25 mouse cellular contexts compared by ENCODE assay signal in the genomic region with DNA sequence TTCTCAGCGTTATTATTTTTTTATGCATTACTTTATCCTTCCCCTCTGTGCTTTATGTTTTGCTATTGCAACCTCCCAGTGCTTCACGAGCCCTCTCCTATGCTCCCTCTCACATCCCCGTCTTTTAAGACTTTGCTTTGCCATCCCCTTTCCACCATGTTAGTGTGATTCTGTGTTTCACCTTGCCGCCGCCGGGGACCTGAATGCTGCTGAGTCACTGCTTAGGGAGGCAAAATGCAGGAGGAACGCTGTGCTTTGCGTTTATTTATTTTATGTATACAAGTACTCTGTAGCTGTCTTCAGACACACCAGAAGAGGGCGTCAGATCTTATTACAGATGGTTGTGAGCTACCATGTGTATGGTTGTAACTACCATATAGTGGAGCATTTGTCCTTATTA. TPM values are rescaled to one million over a fixed set of nuclear protein-coding genes. Genes with fewer than 3 reads are reported as not detected.
DNase-seq lines count a peak whose midpoint lies in the region; ATAC-seq and TF ChIP-seq lines count a peak whose summit lies in the region.
"Had no signal": no experiment of that assay in that cellular context is flagged by ENCODE, and none has a peak within 500 bp of the region (broad histone marks: within the 10 kb centered on the region; RNA-seq: fewer than 3 reads in every experiment).

No protein-coding gene starts in this region.

- no peak for DNase-seq in ES-E14 (ENCODE audit: low read depth, low spot score)
- peak; percentile 22 for DNase-seq in WW6 (ENCODE audit: low read depth, low spot score)
- DNase-seq in thymus, postnatal 14 days: no peak
- DNase-seq in adrenal gland, adult 2 months: no peak
- DNase-seq: adrenal gland, postnatal 10 days; adrenal gland, postnatal 25 days; cerebellum, adult 11 months; cerebellum, adult 18-20 months; cerebellum, adult 8-10 months; cerebellum, adult 9-11 months; cerebellum, postnatal 14 days; cerebellum, postnatal 36 days; embryo, embryonic 11 days had no signal

- H3K9ac ChIP-seq in ES-Bruce4 (ENCODE audit: low read depth, poor library complexity, severe bottlenecking) (no peak overlapping the region), ES-E14 (ENCODE audit: insufficient read depth, low read depth, low read length, poor library complexity, severe bottlenecking) (no peak overlapping the region)
- no peak overlapping the region for H3K9ac ChIP-seq in liver, embryonic 12.5 days
- H3K9ac ChIP-seq: embryonic facial prominence, embryonic 13.5 days; embryonic facial prominence, embryonic 15.5 days; forebrain, embryonic 12.5 days had no signal

- TF ChIP-seq POLR2A in ES-Bruce4 (IDR thresholded peaks at IDR 0.05; ENCODE audit: insufficient read depth, low read length): no peak

- H3K4me1 ChIP-seq in E14TG2a.4 (replicated peaks; ENCODE audit: low read depth, low read length) (peaks cover 21% of the 10 kb centered on the region), ES-Bruce4 (ENCODE audit: control insufficient read depth, insufficient read depth, low read length) (no peaks in the 10 kb centered on the region), ES-E14 (ENCODE audit: control insufficient read depth in 2 of 2, insufficient read depth in 2 of 2, low read length in 2 of 2, poor library complexity in 1 of 2) (peaks cover 0 to 3% of the 10 kb centered on the region in 2 experiments; a peak in 1 of 4 replicates)
- peaks cover 30% of the 10 kb centered on the region for H3K4me1 ChIP-seq in liver, embryonic 12.5 days
- H3K4me1 ChIP-seq: embryonic facial prominence, embryonic 13.5 days; embryonic facial prominence, embryonic 15.5 days; forebrain, embryonic 10.5 days; forebrain, embryonic 12.5 days had no signal

- H3K4me3 ChIP-seq in E14TG2a.4 (replicated peaks; ENCODE audit: low read length): peak overlapping the region; percentile 26
- H3K4me3 ChIP-seq in ES-Bruce4 (ENCODE audit: low read depth, low read length): peak overlapping the region; percentile 40
- H3K4me3 ChIP-seq in ES-E14 (ENCODE audit: insufficient read depth in 1 of 2, low read depth in 1 of 2, low read length in 2 of 2, poor library complexity in 1 of 2, severe bottlenecking in 1 of 2): no peak overlapping the region
- H3K4me3 ChIP-seq in liver, embryonic 12.5 days: no peak overlapping the region
- H3K4me3 ChIP-seq: embryonic facial prominence, embryonic 13.5 days; embryonic facial prominence, embryonic 15.5 days; erythroblast, embryonic 14.5 days; forebrain, embryonic 10.5 days; forebrain, embryonic 12.5 days had no signal

- H3K9me3 ChIP-seq in E14TG2a.4 (ENCODE audit: low read length): no peaks in the 10 kb centered on the region
- H3K9me3 ChIP-seq in ES-Bruce4 (replicated peaks; ENCODE audit: control insufficient read depth, insufficient read depth, low read length, poor library complexity, severe bottlenecking): no peaks in the 10 kb centered on the region
- no peaks in the 10 kb centered on the region for H3K9me3 ChIP-seq in ES-E14 (ENCODE audit: control insufficient read depth, insufficient read depth, low read depth, low read length)
- H3K9me3 ChIP-seq in liver, embryonic 12.5 days (replicated peaks): no peaks in the 10 kb centered on the region
- H3K9me3 ChIP-seq: embryonic facial prominence, embryonic 13.5 days; embryonic facial prominence, embryonic 15.5 days; forebrain, embryonic 10.5 days; forebrain, embryonic 12.5 days had no signal

- H3K27ac ChIP-seq in ES-Bruce4 (ENCODE audit: insufficient read depth, low read length) (no peak overlapping the region), ES-E14 (ENCODE audit: insufficient read depth, low read depth, low read length, poor library complexity, severe bottlenecking) (no peak overlapping the region)
- H3K27ac ChIP-seq in liver, embryonic 12.5 days: no peak overlapping the region
- H3K27ac ChIP-seq: embryonic facial prominence, embryonic 13.5 days; embryonic facial prominence, embryonic 15.5 days; forebrain, embryonic 10.5 days; forebrain, embryonic 12.5 days had no signal

- TF ChIP-seq EP300 in ES-Bruce4 (IDR thresholded peaks at IDR 0.05; ENCODE audit: insufficient read depth, low read depth, low read length): no peak

- 68% methylated on average over 9 of the region's 9 CpGs for WGBS in liver, embryonic 12.5 days (ENCODE audit: insufficient replicate concordance)

- H3K4me2 ChIP-seq in liver, embryonic 12.5 days: no peak overlapping the region
- H3K4me2 ChIP-seq: embryonic facial prominence, embryonic 13.5 days; embryonic facial prominence, embryonic 15.5 days; forebrain, embryonic 12.5 days had no signal

- in situ Hi-C loops in ES-E14 (cut with MboI; ENCODE audit: low sequenced_read_pairs in 2 of 2, unreplicated experiment in 2 of 2): no loop called here

- ATAC-seq in frontal cortex, adult (ENCODE audit: low TSS enrichment): no peak
- ATAC-seq in liver, embryonic 12.5 days: no peak
- ATAC-seq: activated CD4-positive, CD25-positive, alpha-beta regulatory T cell, adult 4 months; forebrain, embryonic 14.5 days; forebrain, embryonic 16.5 days had no signal

- H3K27me3 ChIP-seq in E14TG2a.4 (ENCODE audit: insufficient read depth, low read length) (no peaks in the 10 kb centered on the region), ES-Bruce4 (ENCODE audit: control insufficient read depth, insufficient read depth, low read length, poor library complexity, severe bottlenecking) (no peaks in the 10 kb centered on the region)
- H3K27me3 ChIP-seq in liver, embryonic 12.5 days (replicated peaks): no peaks in the 10 kb centered on the region
- H3K27me3 ChIP-seq: embryonic facial prominence, embryonic 13.5 days; embryonic facial prominence, embryonic 15.5 days; forebrain, embryonic 12.5 days had no signal

- no peak for TF ChIP-seq CTCF in E14TG2a.4 (conservative IDR thresholded peaks at IDR 0.05; ENCODE audit: low read length)
- no peak for TF ChIP-seq CTCF in ES-Bruce4 (IDR thresholded peaks at IDR 0.05; ENCODE audit: low read depth, low read length)

- H3K36me3 ChIP-seq in E14TG2a.4 (ENCODE audit: insufficient read depth, low read length): no peaks in the 10 kb centered on the region
- no peaks in the 10 kb centered on the region for H3K36me3 ChIP-seq in ES-Bruce4 (ENCODE audit: control insufficient read depth, insufficient read depth, low read length, poor library complexity, severe bottlenecking)
- H3K36me3 ChIP-seq in ES-E14 (ENCODE audit: control insufficient read depth, insufficient read depth, low read length, poor library complexity, severe bottlenecking): no peaks in the 10 kb centered on the region; the same call in 1 of the 2 replicates
- H3K36me3 ChIP-seq in liver, embryonic 12.5 days: peaks cover 11% of the 10 kb centered on the region
- H3K36me3 ChIP-seq: embryonic facial prominence, embryonic 15.5 days; forebrain, embryonic 12.5 days had no signal

TF ChIP-seq in ES-E14, 5 proteins besides CTCF, POLR2A, EP300 and RAD21:
- TF ChIP-seq ZC3H11A (IDR thresholded peaks at IDR 0.05; ENCODE audit: borderline replicate concordance, low read depth, low read length) (no peak), CHD2 (IDR thresholded peaks at IDR 0.05; ENCODE audit: low read depth, low read length) (no peak), MAFK (IDR thresholded peaks at IDR 0.05; ENCODE audit: insufficient read depth, low read depth, low read length) (peak; percentile 89), ZNF384 (IDR thresholded peaks at IDR 0.05; ENCODE audit: low read depth, low read length) (no peak)

RNA-seq across cellular contexts. Expression of a gene that starts 7.1 kb away (rescaled TPM):
- polyA plus RNA-seq in ES-Bruce4 (2011; ENCODE audit: insufficient read depth, insufficient read length, low read depth, missing spikeins): 14.8 and 18.3 TPM in 2 replicates
- 6.0 and 11.6 TPM in 2 replicates for total RNA-seq in ES-E14 (2012; rRNA removed)
- 64.6 and 65.7 TPM in 2 replicates for polyA plus RNA-seq in liver, embryonic 12.5 days (2016; fragmentation: Nextera tagmentation; extraction: Ambion mirVana)
- total RNA-seq in adrenal gland, adult 2 months (2021): 10 to 100 TPM; 24.3 to 27.8 TPM
- 2.9 TPM in 2 replicates for polyA plus RNA-seq in adrenal gland, adult 2 months (2012; rRNA removed)

RNA-seq across cellular contexts. Expression of a gene that starts 56.1 kb away (rescaled TPM):
- polyA plus RNA-seq in ES-Bruce4 (2011; ENCODE audit: insufficient read depth, insufficient read length, low read depth, missing spikeins): 90.3 and 97.1 TPM in 2 replicates
- total RNA-seq in ES-E14 (2012; rRNA removed): 45.9 and 47.4 TPM in 2 replicates
- 73.3 and 75.2 TPM in 2 replicates for polyA plus RNA-seq in liver, embryonic 12.5 days (2016; fragmentation: Nextera tagmentation; extraction: Ambion mirVana)
- total RNA-seq in adrenal gland, adult 2 months (2021): 1 to 10 TPM; 1.4 to 2.6 TPM
- polyA plus RNA-seq in adrenal gland, adult 2 months (2012; rRNA removed): 0.46 and 0.89 TPM in 2 replicates

Comparison
In these comparisons a context has a peak if more than half of its experiments do, and no peak if none do; other contexts are left out.
1. H3K4me3 ChIP-seq: peak in E14TG2a.4 (single experiment) and ES-Bruce4 (single experiment); none in ES-E14 (0 of 2) and liver, embryonic 12.5 days (single experiment).
2. RNA of a gene that starts 56.1 kb away (polyA plus RNA-seq): 90.3 to 97.1 TPM in ES-Bruce4 and 73.3 to 75.2 TPM in liver, embryonic 12.5 days; 0.46 to 0.89 TPM in adrenal gland, adult 2 months; every median in the first group is over 10 times any median in the second.